Mouse (Mus musculus) adrenal gland, postnatal 14 days (tissue): ENCODE measurements at regions not wholly inside any gene's neighbourhood (a gene's known extent, or its start where the extent isn't known, plus 50 kb on each side); places are given as distances from the start of the nearest gene placed in this dataset.

Experiments used
- DNase-seq: peaks from one replicate; pipeline ENCODE4 v3.0.0; 2021; ENCODE audit warnings: mixed read lengths

DNA sequence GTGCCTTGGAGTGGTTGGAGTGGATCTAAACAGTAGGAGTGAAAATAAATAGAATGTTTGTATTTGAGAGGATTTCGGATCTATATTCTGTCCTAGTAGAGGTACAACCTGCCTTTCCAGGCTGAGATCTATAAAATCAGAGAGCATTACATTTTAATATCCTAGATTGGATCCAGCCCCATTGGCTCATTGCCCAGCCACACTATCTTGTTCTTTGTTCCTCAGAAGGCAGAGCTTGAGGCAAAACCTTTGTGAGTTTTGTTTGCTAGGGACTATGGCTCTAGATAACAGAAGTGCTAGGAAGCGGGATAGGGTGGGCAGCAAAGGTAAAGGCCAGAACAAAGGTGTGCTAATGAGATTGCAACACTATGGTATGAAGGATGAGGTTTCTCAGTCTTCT is 78.7 kb upstream of the Cntln start:
- DNase-seq, result no peak

GRCm38 (mm10) chr4:84793156-84793919 is 90.8 kb upstream of the Cntln start:
- DNase-seq, result no peak

GRCm38 (mm10) chr4:84786583-84786982 is 97.5 kb upstream of the Cntln start:
- peak; percentile 46 for DNase-seq

- no peak for DNase-seq
Observed at GRCm38 (mm10) chr4:84768161-84768560, 93.1 kb upstream of the Bnc2 start.

DNA sequence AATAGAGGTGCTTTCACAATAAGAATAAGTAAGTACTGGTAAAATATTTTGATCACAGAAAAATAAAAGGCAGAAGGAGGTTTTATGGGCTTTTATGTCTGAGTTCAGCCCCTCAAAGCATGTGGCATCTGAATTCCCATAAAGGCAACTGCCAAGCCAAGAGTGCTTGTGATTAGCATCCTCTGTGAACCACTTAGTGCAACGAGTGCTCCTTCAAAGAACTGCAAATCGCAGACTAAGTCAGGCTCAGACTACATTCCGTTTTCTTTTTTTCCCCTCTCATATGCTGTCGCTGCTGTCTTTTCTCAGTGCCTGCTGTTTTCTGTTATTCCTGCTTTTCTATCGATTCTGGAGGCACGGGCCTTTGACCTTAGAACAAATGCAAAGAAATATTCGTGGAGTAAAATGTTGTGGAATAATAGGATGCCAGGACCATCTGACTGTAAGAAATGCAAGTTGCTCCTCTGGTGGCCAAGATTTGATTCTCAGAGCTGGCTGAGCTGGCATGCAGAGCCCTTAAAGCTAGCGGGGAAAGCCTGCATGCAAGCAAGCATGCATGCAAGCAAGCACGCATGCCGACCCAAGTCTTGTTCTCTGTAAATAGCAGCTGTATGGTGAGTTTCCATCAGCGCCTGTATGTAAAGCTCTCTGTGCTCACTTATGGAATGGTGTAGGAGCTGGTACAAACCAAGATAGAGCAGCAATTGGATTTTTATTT is 91.8 kb upstream of the Bnc2 start:
- DNase-seq, result no peak

- DNase-seq, result no peak
Observed at GRCm38 (mm10) chr4:84757172-84757571, 82.1 kb upstream of the Bnc2 start.

DNA sequence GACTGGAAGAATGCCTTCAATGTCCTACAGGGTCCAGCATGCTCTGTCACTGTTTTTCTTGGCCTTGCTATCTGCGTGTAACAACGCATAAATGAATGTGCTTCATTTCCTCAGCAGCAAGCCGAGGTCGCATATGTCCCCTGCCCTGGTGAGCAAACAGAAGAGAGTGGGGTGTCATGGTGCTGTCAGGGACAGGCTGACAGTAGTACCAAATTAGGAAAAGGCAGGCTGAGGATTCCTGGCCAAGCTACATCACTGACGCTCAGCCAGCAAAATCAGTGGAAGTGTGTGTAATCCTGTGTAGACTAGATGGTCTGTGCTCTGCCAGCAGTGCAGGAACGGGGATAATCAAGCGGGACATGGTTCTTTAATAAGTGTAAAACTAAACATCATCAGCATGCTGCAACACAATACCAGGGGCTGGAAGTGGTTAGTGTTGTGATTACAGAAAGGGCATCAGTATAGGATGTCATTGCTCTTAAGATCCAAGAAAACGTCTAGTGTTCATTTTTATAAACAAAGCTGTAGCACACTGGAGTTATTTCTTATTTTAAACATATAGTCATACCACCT is 77.6 kb upstream of the Bnc2 start:
- DNase-seq, result no peak

GRCm38 (mm10) chr4:84741301-84741700 is 66.2 kb upstream of the Bnc2 start:
- no peak for DNase-seq

DNA sequence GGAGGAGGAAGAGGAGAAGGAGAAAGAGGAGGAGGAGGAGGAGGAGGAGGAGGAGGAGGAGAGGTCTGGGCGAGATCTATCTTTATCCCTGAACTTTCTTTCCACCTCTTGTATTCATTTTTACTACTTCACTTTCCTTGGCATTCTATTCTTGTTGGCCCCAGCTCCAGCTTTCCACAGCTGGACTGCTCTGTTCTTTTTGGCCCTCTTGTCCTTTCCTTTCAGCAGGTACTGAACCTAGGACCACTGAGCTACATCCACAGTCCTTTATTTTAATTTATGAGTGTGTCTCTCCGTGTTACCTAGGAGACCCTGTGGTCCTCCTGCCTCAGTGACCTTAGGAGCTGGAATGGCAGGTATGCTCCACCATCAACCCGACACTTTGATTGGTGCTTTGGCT is 65.7 kb upstream of the Bnc2 start:
- DNase-seq, result no peak
